Mouse (Mus musculus): ENCODE results near the gene Dcaf12.

GRCm38 (mm10) chr4:41310567-41311563 is 3.8 kb downstream of the Dcaf12 start:
- TF ChIP-seq CTCF (conservative IDR thresholded peaks at IDR 0.05; ENCODE audit: insufficient read depth, insufficient read length, low read depth, low read length): no peak
- TF ChIP-seq POLR2A (IDR thresholded peaks at IDR 0.05; ENCODE audit: low read depth, low read length): no peak
